Mouse (Mus musculus) liver, postnatal 0 days (tissue): Measurements from ENCODE around the gene Chpf2.

ENCODE experiments used
- CTCF ChIP-seq: sonication (generic); IDR thresholded peaks from 2 replicates; pipeline ENCODE4 v1.5.1; 2016; ENCODE audit warnings: antibody characterized with exemption, low read depth
- EP300 ChIP-seq: IDR thresholded peaks from 2 replicates; pipeline ENCODE4 v1.6.1; 2016; ENCODE audit warnings: antibody characterized with exemption, low read depth, mild to moderate bottlenecking

GRCm38 (mm10) chr5:24553621-24554244 lies 32.8 kb upstream of the Chpf2 start:
- TF ChIP-seq CTCF (no peak), EP300 (no peak)
